Comparison of ENCODE assay signal across 20 mouse cellular contexts in the genomic region with DNA sequence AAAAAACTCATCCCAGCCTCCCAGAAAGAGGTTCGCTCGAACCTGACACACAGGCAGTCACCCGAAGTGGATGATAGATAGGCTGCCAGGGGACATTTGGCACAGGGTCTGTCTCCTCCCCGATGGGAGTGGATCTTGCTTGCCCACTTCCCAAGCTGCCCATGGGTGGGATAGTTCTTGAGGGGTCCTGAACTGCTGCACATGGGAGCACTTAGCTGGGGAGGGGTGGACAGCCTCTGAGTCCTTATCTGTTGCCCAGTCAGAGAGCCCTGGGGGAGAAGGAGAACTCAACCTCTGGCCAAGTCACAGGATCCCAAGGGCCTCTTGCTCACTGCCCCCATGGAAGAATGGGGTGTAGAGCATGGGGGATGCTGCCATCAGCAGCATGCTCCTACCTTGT. TPM values are rescaled to one million over a fixed set of nuclear protein-coding genes. Genes with fewer than 3 reads are reported as not detected.
DNase-seq lines count a peak whose midpoint lies in the region; ATAC-seq and TF ChIP-seq lines count a peak whose summit lies in the region.
"Had no signal": no experiment of that assay in that cellular context is flagged by ENCODE, and none has a peak within 500 bp of the region (broad histone marks: within the 10 kb centered on the region; RNA-seq: fewer than 3 reads in every experiment).

No protein-coding gene starts in this region.

- no peak overlapping the region for H3K4me3 ChIP-seq in hindbrain, postnatal 0 days (ENCODE audit: low read length)
- no peak overlapping the region for H3K4me3 ChIP-seq in hindbrain, embryonic 14.5 days (replicated peaks; ENCODE audit: low read length)
- H3K4me3 ChIP-seq in E14TG2a.4 (replicated peaks; ENCODE audit: low read length): peak overlapping the region; percentile 53
- no peak overlapping the region for H3K4me3 ChIP-seq in embryonic facial prominence, embryonic 15.5 days (replicated peaks)
- H3K4me3 ChIP-seq: lung, embryonic 15.5 days; neural tube, embryonic 12.5 days had no signal

- WGBS in hindbrain, postnatal 0 days: 39% methylated on average over 4 of the region's 4 CpGs
- WGBS in hindbrain, embryonic 14.5 days: 50% methylated on average over 4 of the region's 4 CpGs
- 60% methylated on average over 4 of the region's 4 CpGs for WGBS in embryonic facial prominence, embryonic 15.5 days

- peaks cover 26% of the 10 kb centered on the region; the same call in 1 of the 2 replicates for H3K4me1 ChIP-seq in hindbrain, postnatal 0 days (ENCODE audit: insufficient read depth, low read length)
- H3K4me1 ChIP-seq in hindbrain, embryonic 14.5 days (replicated peaks; ENCODE audit: control insufficient read depth, insufficient read depth, low read length): peaks cover 26% of the 10 kb centered on the region
- peaks cover 84% of the 10 kb centered on the region for H3K4me1 ChIP-seq in E14TG2a.4 (replicated peaks; ENCODE audit: low read depth, low read length)
- H3K4me1 ChIP-seq in embryonic facial prominence, embryonic 15.5 days: peaks cover 68% of the 10 kb centered on the region

- no peak for TF ChIP-seq CTCF in hindbrain, postnatal 0 days (IDR thresholded peaks at IDR 0.05; ENCODE audit: low read depth)
- TF ChIP-seq CTCF in E14TG2a.4 (conservative IDR thresholded peaks at IDR 0.05; ENCODE audit: low read length): no peak

- DNase-seq in heart, adult 11 months: peak; percentile 91
- no peak for DNase-seq in heart, adult 8-10 months (ENCODE audit: low spot score)
- DNase-seq in hindbrain, postnatal 0 days (ENCODE audit: low spot score): no peak
- DNase-seq in hindbrain, embryonic 14.5 days (ENCODE audit: low spot score): no peak
- DNase-seq in adrenal gland, postnatal 14 days: no peak
- DNase-seq: adrenal gland, adult 2 months; cerebellum, adult 9-11 months; gastrocnemius, postnatal 36 days; heart, postnatal 10 days; kidney, adult 9 months; kidney, postnatal 25 days; lung, postnatal 4 days; right cerebral cortex, adult 18-20 months; thymus, postnatal 36 days had no signal

- H3K27me3 ChIP-seq in hindbrain, postnatal 0 days (ENCODE audit: insufficient read depth, low read length): no peaks in the 10 kb centered on the region
- no peaks in the 10 kb centered on the region for H3K27me3 ChIP-seq in hindbrain, embryonic 14.5 days (ENCODE audit: control insufficient read depth, insufficient read depth, low read length)
- no peaks in the 10 kb centered on the region for H3K27me3 ChIP-seq in E14TG2a.4 (ENCODE audit: insufficient read depth, low read length)
- H3K27me3 ChIP-seq in embryonic facial prominence, embryonic 15.5 days: no peaks in the 10 kb centered on the region
- H3K27me3 ChIP-seq: lung, embryonic 15.5 days; neural tube, embryonic 12.5 days had no signal

- ATAC-seq in hindbrain, postnatal 0 days: no peak
- no peak for ATAC-seq in hindbrain, embryonic 14.5 days (ENCODE audit: low FRiP score)
- no peak for ATAC-seq in embryonic facial prominence, embryonic 15.5 days (ENCODE audit: insufficient number of reproducible peaks, low FRiP score, low TSS enrichment, low read depth)
- no peak for ATAC-seq in erythroid progenitor cell, adult 5-6 weeks (replicated peaks; ENCODE audit: low FRiP score, poor library complexity, severe bottlenecking)

- H3K36me3 ChIP-seq in hindbrain, postnatal 0 days (ENCODE audit: insufficient read depth, low read length): no peaks in the 10 kb centered on the region
- no peaks in the 10 kb centered on the region for H3K36me3 ChIP-seq in hindbrain, embryonic 14.5 days (replicated peaks; ENCODE audit: control insufficient read depth, insufficient read depth)
- peaks cover 35% of the 10 kb centered on the region for H3K36me3 ChIP-seq in E14TG2a.4 (ENCODE audit: insufficient read depth, low read length)
- peaks cover 7% of the 10 kb centered on the region; the same call in 1 of the 2 replicates for H3K36me3 ChIP-seq in embryonic facial prominence, embryonic 15.5 days

- no peak overlapping the region for H3K4me2 ChIP-seq in hindbrain, postnatal 0 days (ENCODE audit: low read depth, low read length)
- H3K4me2 ChIP-seq in hindbrain, embryonic 14.5 days (replicated peaks): no peak overlapping the region
- H3K4me2 ChIP-seq in embryonic facial prominence, embryonic 15.5 days (replicated peaks): no peak overlapping the region
- H3K4me2 ChIP-seq: lung, embryonic 15.5 days; neural tube, embryonic 12.5 days had no signal

- no peak overlapping the region for H3K27ac ChIP-seq in hindbrain, postnatal 0 days
- no peak overlapping the region for H3K27ac ChIP-seq in hindbrain, embryonic 14.5 days
- H3K27ac ChIP-seq in embryonic facial prominence, embryonic 15.5 days (replicated peaks): peak overlapping the region; percentile 40
- H3K27ac ChIP-seq: liver, embryonic 14.5 days; neural tube, embryonic 12.5 days had no signal

- H3K9ac ChIP-seq in hindbrain, postnatal 0 days (replicated peaks; ENCODE audit: low read length): 0 out of 2 replicates have a peak overlapping the region, but pooled peaks have one; percentile 13
- no peak overlapping the region for H3K9ac ChIP-seq in hindbrain, embryonic 14.5 days
- H3K9ac ChIP-seq in embryonic facial prominence, embryonic 15.5 days: no peak overlapping the region
- H3K9ac ChIP-seq: liver, embryonic 14.5 days; lung, embryonic 15.5 days; neural tube, embryonic 12.5 days had no signal

- no peaks in the 10 kb centered on the region for H3K9me3 ChIP-seq in hindbrain, postnatal 0 days (ENCODE audit: low read length)
- no peaks in the 10 kb centered on the region for H3K9me3 ChIP-seq in hindbrain, embryonic 14.5 days (ENCODE audit: control insufficient read depth, low read length)
- no peaks in the 10 kb centered on the region for H3K9me3 ChIP-seq in E14TG2a.4 (ENCODE audit: low read length)
- no peaks in the 10 kb centered on the region for H3K9me3 ChIP-seq in embryonic facial prominence, embryonic 15.5 days (replicated peaks)
- H3K9me3 ChIP-seq: lung, embryonic 15.5 days; neural tube, embryonic 12.5 days had no signal

RNA-seq across cellular contexts. Expression of a gene that starts 13.3 kb away (rescaled TPM):
- total RNA-seq in heart, adult 8-10 months (2022): 10 to 100 TPM; 28.3 to 37.1 (median 32.0) TPM
- 34.4 and 39.3 TPM in 2 replicates for total RNA-seq in hindbrain, postnatal 0 days (2014; rRNA removed)
- polyA plus RNA-seq in hindbrain, postnatal 0 days (2015; fragmentation: Nextera tagmentation; extraction: Ambion mirVana): 19.7 and 20.4 TPM in 2 replicates
- 18.5 and 19.0 TPM in 2 replicates for polyA plus RNA-seq in hindbrain, embryonic 14.5 days (2014; fragmentation: Nextera tagmentation; extraction: Ambion mirVana)
- polyA plus RNA-seq in embryonic facial prominence, embryonic 15.5 days (2015; fragmentation: Nextera tagmentation; extraction: Ambion mirVana): 34.0 and 35.2 TPM in 2 replicates
- 2.5 and 2.9 TPM in 2 replicates for total RNA-seq in erythroid progenitor cell, adult 5-6 weeks (2015; ENCODE audit: low replicate concordance)
- 0.61 and 1.3 TPM in 2 replicates for total RNA-seq in erythroid progenitor cell, adult 5-6 weeks (2017; ENCODE audit: low replicate concordance)
- 32.3 and 32.5 TPM in 2 replicates for total RNA-seq in adrenal gland, postnatal 14 days (2021)
